Mouse (Mus musculus): ENCODE results near the gene Zfp523.
A peak's percentile ranks its signal among the peaks of the same experiment; 100 is the strongest.

Zfp523 gene

DNA sequence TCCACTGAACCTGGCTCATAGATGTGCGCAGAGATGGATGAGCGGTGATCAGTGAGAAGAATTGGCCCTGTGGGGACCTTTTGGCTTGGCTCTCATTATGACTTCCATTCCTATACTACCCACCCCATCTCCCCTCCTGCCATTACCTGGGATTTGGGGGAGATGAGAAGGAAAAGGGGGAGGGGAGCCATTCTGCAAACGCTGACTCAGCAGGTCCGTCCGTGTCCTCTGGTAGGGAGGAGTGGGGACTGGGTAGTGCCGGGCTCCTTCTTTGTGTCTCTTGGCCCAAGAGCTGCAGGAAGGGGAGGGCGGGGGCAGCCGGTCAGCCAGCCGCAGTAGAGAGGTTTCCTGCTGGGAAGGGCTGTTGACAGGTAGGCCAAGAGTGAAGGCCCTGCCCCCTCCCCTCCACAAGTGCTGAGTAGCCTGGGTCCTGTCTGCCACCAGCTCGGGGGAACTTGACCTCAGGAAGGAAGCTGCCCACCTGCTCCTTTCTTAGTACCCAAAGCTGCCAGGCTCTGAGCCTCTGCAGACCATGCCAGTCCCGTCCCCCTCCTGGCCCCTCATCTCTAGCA is 15.5 kb upstream of the Zfp523 start:
- no peak for DNase-seq (ENCODE audit: low spot score)

DNA sequence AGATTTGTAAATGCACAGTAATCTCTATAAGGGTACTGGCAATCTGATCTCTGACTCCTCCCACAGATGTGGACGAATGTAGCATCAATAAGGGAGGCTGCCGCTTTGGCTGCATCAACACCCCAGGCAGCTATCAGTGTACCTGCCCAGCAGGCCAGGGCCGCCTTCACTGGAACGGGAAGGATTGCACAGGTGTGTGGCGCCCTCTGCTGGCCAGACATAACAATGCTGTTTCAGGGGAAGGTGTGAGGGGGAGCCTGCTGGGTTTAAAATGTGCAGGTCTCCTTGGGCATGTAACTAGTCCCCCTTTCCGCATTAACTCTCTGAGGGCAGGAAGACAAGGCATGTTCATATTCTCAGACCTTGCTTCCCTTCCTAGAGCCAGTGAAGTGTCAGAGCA is 13.3 kb upstream of the Zfp523 start:
- DNase-seq (ENCODE audit: low spot score): peak; percentile 56

DNA sequence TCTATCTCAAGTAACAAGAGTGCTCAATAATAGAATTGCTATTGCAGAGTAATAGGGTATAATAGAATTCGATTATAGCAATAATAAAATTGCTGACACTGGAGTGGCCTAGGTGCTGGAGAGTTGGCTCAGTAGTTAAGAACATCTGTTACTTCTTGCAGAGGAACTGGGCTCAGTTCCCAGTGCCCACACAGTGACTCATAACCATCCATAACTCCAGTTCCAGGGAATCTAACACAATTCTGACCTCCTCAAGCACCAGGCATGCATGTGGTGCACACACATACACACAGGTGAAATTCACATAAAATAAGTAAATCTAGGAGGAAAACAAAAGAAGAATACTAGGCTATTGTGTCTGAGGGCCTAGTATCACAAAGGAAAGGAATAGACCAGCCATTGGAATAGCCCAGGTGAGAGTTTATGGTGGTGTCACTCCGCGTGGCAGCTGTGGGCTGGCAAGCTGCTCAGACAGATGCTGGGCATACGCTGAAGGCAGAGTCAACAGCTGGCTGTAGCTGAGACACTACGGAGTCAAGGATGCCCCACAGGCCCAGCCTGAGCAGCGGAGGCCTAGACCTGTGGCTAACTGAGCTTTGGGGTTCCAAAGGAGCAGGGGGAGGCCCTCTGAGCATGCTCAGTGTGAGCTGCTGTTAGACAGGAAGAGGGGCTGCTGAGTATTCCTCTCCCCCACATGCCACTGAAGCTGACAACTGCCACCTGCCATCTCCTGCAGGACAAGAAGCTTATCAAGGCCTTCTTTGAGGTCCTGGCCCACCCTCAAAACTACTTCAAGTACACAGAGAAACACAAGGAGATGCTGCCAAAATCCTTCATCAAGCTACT is 6.2 kb upstream of the Zfp523 start:
- DNase-seq (ENCODE audit: low spot score): no peak

DNA sequence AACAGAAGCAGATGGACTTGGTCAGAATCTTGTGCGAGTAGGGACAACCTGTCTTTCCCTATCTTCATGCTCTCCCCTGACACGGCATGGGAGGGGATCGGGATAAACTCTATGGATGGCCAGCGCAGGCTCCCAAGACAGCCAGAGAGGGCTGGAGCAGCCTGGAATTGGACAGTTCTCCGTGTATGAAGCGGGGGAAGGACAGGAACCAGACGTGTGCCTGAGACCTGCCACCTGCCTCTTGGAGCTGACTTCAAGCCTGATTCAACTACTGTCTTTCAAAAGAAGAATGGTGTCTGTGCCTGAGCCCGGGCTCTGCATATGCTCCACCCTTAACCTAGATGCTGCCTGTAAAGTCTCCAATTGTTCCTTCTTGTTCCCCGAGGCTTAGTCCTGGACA is 4.2 kb upstream of the Zfp523 start:
- no peak for DNase-seq (ENCODE audit: low spot score)

DNA sequence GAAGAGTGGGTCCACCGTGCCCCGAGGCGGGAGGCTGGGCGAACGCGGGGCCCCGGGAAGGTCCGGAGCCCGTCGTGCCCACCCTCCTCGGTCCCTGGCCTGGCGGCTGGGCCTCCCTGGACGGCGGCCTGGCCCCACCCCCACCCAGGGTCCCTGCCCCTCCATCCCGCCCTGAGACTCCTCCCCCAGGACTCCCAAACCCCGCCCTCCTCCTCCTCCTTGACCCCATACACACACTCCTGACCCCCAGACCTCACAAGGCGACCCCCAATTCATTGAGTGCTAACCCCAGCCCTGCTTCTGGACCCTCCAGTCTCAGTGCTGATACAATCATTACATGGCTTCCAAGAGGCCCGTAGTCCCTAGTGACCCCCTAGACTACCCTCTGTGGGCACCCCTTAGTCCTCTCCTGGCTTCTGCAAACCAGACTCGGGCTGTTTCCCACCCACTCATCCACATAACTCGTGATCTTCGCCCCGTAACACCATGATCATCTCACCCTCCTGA is 664 bp downstream of the Zfp523 start:
- no peak for DNase-seq (ENCODE audit: low spot score)

DNA sequence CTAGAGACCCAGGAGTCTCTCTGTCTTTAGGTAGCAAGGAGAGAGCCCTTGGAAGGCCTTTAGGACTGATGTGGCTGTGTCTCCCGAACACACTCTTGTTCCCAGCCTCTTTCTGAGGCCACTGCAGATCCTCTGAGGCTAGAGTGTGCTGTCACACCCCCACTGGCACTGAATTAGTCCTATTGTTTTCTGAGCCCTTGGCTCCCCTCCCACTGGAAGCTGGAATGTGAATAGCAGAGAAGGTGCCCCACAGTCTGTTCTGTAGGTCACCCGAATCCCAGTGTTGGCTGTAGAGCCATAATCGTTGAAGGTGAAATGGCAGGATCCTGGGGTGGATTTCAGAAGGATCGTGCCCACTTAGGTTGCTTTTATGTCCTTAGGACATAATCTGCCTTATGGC is 3.4 kb downstream of the Zfp523 start:
- no peak for DNase-seq (ENCODE audit: low spot score)

DNA sequence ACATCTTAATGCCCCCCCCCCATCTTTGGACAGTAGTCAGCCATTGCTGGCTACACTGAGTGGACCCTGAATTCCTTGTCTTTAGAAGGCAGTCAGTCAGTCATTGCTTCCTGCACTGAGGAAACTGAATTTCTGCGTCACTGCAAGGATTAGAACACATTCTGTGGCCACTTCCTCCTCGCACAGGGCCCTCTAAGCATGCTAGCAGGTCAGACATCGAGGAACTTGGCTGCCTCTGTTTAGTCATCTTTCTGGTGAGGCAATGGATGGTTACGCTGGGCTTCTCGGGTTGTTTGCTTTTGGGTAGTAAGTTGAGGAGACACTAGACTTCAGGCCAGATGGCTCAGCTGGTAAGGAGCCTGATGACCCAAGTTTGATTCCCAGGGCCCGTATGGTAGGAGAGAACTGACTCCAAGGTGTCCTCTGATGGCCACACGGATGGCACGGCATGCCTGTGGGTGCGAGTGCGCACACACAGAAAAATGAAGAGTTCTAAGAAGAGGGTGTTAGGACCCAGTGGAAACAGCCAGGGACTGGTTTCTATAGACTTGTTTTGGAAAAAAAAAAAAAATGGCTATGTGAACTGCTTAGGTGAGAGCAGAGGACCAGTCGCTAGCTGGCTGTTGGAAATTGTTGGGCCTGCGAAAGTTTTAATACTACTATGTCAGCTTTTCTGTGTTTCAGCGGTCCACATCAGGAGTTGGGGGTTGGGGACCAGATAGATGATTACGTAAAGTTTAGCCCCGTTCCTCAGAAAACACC is 4.0 kb downstream of the Zfp523 start:
- DNase-seq (ENCODE audit: low spot score): no peak

DNA sequence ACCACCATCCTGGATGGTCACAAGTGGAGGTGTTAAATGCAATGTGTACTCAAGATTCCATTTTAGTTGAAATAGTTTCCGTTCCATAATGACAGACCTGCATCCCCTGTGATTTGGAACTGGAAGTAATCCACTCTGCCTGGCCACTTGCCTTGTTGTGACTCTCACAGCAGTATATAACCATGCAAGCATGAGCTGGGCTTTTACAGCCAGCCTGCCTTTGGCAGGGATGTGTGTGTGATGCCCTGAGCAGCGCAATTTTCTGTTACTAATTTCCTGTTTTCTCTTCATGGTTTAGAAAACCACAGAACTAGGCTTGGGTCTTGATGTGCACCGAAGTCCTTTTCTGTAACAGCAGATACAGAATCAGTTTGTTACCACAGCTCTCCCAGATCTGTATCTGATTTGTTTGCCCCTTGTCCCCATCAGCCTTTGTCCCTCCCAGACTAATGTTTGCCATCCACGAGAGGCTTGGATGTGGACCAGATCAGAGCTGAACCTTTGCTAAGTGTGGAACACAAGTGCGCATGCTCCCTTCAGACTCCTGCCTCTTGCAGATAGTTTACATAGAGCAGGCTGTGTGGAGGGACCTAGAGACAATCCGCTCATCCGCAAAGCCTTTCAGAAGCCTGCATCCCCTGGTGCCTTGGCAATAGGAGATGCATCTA is 8.2 kb downstream of the Zfp523 start:
- DNase-seq (ENCODE audit: low spot score): no peak

DNA sequence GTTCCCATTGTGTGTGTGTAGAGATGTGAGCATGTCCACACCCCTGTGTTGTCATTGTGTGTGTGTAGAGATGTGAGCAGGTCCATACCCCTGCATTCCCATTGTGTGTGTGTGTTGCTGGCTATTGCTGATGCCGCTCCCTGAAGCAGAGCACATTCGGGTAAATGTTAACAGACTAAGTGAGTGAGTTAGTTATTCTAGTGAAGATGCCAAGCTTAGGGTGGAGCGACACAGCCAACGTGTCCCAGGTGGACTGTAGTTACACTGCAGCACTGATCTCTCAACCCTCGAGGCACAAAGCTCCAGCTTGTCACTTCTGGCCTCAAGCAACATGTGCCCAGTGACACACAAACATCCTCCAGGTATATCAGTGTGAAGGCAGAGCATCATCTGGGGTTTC is 11.4 kb downstream of the Zfp523 start:
- DNase-seq (ENCODE audit: low spot score): no peak

DNA sequence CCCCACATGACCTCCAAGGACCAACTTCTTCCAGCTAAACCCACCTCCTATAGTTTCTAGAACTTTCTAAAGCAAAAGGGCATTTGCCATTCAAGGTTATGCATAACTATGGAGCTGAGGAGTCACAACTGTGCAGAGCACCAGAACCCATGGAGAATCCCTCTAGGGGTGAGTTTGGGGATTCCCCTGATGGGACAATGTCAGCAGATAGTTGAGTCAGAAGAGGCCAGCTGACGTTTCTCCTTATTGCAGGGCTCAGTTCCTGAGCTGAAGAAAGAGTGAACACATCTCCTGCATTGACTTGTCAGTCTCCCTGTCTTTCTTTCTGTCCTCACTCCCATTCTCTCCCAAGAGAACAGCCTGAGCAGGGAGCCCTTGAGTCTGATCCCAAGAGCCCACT is 15.8 kb downstream of the Zfp523 start:
- DNase-seq (ENCODE audit: low spot score): no peak

DNA sequence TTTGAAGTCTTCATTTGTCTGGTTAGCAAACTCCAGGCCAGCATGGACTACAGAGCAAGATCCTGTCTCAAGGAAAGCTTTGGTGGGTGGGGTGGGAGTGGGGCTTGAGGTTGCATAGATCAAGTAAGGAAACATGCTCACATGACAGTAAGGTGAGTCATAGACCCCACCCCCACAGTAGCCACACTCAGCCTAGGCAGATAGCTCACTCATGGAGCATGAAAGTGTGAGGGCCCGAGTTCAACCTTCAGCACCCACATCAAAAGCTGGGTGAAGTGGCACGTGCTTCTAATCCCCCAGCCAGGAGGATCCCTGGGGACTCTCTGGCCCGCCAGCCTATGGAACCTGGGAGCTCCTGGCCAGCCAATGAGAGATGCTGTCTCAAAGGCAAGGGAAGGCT is 16.6 kb downstream of the Zfp523 start:
- DNase-seq (ENCODE audit: low spot score): no peak

DNA sequence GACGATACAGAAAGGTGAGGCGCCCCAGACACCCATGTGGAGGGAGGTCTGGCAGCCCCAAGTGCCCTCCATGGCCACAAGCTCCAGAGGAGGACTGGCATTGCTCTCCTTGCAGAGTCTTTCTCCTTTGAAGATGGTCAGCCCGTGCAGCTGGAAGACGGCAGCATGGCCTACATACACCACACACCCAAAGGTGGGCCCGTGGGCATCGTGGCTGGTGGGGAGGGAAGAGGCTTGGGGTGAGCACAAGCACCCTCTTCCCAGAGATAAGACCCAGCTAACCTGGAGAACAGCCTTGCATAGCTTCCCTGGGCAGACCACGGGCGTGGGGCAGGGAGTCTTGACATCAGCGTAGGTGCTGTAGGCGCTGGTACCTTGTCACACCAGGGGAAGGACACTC is 18.1 kb downstream of the Zfp523 start:
- DNase-seq (ENCODE audit: low spot score): no peak

DNA sequence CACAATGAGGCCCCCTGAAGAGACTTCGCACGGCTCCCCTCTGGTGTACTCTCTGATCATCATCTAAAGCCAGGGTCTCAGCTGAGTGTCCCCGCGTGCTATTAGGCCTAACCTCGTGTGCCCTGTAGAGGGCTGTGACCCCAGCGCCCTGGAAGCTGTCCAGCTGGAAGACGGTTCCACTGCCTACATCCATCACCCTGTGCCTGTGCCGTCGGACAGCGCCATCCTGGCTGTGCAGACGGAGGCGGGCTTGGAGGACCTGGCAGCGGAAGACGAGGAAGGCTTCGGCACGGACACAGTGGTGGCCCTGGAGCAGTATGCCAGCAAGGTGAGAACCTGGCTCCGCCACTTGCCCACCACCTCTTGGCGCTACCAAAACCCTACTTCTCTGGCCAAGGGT is 20.7 kb downstream of the Zfp523 start:
- no peak for DNase-seq (ENCODE audit: low spot score)

DNA sequence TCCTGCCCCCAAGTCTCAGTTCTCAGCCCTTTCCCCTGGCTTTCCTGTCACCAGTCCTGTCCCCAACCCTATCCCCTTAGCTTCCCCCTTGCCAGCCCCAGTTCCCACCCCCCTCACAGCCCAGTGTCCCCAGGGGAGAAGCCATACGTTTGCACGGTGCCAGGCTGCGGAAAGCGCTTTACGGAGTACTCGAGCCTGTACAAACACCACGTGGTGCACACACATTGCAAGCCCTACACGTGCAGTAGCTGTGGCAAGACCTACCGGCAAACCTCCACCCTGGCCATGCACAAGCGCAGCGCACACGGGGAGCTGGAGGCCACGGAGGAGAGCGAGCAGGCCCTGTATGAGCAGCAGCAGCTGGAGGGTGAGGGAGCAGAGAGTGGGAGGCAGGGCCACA is 25.1 kb downstream of the Zfp523 start:
- DNase-seq (ENCODE audit: low spot score): no peak

DNA sequence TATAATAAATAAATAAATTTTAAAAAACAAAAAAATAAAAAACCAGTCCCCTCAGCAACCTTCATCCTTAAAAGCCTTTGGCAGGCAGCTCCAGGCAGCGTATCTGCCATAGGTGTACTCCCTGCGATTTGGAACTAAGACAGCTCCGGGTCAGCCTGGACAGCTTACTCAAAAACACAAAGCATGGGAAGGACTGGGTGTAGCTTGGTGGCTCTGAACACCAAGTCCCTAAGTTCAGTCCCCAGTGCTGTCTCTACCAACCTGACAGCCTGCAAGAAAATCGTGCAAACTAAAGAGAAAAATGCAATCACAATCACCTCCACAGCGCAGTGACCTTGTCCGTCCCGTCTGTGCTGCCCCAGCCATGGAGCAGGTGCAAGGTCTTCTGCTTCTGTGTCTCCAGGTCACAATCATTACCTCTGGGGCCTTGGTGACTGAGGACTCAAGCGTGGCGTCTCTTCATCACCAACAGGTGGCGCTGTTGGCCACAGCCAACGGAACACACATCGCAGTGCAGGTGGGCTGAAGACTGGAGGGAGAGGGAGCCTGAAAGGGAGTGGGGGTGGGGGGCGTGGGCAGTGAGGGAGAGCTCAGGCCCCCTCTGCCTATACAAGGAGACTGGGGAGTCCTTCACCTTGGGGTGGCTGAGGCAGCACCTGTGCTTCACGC is 27.3 kb downstream of the Zfp523 start:
- DNase-seq (ENCODE audit: low spot score): no peak

DNA sequence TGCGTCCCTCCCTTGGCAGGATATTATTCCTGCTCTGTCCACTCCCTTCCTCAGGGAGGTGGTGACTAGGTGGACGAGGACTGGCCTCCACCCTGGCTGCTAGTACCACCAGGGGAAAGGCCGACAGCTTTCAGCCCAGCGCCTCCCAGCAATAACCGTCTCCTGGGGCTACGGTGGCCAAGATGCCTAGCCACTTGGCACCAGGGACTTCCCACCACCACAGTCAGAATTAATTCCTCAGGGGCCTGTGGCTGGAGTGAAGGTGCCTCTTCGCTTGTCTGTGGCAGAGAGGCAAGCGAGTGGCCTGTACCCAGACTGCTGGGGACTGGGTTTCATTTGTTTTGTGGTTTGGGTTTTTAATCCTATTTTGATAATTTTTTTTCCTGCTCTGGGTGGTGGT is 28.5 kb downstream of the Zfp523 start:
- DNase-seq (ENCODE audit: low spot score): no peak

DNA sequence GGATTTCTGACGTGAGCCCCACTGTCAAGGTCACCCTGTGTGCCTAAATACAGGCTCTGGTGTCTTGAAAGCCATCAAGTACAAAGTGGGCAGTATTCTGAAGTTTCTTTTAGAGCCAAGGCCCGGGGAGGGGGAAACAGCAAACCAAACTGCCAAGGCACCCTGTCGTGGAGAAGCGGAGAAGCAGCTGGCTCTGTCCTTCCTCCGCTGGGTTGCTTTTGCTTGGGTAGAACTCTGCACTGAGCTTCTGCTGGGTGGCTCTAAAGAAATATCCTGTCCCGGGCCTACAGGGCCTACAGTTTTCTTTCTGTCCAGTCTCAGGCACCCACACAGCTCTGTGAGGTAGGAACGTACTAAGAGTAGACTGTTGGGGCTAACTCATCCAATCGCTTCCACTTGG is 30.2 kb downstream of the Zfp523 start:
- DNase-seq (ENCODE audit: low spot score): no peak

DNA sequence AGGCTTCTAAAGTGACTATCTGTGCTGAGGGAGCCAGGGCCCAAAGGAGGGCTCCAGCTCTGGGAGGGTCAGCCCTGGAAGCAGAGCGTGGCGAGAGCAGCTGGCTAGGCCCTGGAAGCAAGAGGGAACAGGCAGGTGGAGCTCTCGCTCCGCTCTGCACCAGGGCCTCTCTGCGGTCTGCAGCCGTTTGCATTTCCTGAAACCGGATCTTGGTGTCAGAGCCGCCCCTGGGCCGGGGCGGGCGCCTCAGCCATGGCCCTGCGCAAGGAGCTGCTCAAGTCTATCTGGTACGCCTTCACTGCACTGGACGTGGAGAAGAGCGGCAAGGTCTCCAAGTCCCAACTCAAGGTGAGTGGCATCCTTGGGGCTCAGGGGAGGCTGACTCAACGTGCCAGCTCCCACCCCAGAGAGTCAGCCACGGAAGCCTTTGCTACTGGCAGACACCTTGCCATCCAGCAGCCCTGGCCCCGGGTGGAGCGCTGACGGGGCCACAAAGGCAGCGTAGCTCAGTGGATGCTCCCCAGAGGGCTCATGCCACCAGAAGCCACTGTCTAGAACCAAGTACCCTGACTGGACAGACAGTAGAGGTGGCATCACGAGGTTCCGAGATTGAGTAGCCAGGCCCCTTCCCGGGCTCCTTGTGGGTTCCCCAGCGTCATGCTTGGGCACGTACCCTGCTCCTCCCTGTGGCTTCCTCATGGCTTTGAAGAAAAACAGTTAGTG is 30.8 kb downstream of the Zfp523 start, which contains the start of gene Def6:
Gene Def6, plus strand, starts transcription at position 188 of the 723 bp plus-strand sequence.
- no peak for DNase-seq (ENCODE audit: low spot score)

DNA sequence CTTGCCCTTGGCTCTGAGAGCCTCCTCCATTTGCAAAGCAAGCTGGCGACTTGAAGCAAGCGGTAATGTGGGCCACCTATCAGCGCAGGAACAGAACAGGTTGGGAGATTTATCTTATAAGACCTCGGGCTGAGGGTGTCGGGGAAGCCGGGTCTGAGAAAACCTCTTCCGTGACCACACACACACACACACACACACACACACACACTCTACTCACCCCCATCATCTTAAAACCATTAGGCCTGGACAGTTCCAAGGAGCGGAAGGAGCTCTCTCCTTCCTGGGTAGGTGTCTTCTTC is 31.3 kb downstream of the Zfp523 start:
- DNase-seq (ENCODE audit: low spot score): no peak

DNA sequence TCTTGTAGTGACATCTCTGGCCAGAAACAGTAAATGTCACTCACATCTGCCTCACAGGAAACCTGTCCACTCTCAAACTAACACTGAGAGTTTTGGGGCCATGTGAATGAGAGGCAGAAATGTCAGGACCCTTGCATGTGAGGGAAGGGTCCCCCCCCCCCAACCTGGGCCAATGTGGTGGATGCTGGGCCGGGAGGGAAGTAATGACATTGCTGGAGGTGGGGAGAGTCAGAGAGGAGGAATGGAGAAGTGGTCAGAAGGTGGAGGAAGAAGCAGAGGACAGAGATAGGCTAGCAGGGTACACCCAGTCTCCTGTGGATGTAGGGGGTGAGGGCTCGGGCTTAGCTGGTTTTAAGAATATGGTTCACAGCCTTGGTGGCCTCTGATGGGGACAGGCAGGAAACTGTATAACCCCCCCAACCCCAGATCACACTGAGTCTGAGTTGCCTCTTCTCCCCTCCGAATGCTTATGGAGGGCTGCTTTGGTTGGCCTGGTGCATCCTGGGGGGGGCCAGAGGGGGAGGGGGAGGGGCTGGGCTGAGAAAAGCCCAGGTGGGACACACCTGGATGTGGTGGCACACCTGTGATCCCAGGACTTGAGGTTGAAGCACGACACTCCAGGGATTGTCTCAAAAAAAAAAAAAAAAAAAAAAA is 32.7 kb downstream of the Zfp523 start:
- no peak for DNase-seq (ENCODE audit: low spot score)

DNA sequence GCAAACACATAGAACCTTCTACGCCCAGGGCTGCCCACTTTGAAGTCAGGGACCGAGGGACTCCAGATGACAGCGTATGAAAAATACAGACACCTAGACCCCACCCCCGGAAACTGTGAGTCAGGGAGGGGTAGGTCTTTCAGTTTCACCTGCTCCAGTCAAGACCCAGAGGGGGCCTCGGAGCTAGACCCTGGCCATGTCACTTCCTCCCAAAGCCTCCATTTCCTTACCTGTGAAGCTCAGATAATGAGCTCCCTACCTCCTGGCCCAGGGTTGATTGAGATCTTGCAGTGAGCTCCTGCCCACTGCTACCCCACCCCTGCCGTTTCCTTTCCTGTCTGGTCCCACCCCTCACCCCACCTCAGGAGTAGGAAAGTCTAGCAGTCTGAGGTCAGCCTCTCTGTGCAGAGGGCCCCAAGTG is 35.0 kb downstream of the Zfp523 start:
- DNase-seq (ENCODE audit: low spot score): no peak

Data from left cerebral cortex, adult 11 months (tissue).